Mouse (Mus musculus): ENCODE measurements around the gene Foxp3. TPM values are rescaled to one million over a fixed set of nuclear protein-coding genes. Genes with fewer than 3 reads are reported as not detected.
A peak's percentile ranks its signal among the peaks of the same experiment; 100 is the strongest.

Foxp3 gene
- polyA plus RNA-seq, 1 experiment: not detected

DNA sequence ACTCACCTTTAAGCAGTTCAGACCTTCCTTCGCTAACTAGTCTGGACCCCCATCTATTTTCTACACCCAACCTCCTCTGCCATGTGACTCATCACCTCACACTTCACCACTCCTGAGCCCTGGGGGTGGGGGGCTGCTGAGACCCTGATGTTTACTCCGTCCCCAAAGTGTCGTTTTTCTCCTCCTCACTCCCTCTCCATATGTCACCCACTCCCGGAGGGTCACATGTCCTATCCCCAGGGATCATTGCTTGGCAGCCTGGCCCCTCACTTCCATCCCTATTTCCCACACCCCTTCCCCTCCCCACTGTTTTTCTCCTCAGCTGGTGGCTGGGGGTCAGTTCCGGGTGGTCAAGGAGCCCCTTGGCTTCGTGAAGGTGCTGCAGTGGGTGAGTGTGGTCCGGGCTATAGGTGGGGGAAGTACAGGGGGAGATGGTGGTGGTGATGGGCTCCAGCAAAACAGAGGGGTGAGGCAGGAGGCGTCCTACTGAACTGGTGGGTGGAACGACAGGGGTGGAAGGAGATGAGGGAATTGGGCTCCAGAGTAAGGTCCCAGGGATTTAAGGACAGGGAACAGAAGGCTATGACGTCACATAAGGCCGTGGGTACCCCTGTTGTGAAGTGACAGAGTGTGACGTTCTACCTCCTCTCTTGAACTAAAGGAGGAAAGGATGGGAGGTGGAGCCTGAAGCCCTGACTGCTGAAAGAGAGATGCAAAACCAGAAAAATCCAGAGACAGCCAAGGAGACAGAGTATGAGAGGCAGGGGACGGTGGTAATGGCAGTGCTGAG lies 66.3 kb downstream of the Foxp3 start:
- WGBS: 23% methylated on average over 13 of the region's 13 CpGs

DNA sequence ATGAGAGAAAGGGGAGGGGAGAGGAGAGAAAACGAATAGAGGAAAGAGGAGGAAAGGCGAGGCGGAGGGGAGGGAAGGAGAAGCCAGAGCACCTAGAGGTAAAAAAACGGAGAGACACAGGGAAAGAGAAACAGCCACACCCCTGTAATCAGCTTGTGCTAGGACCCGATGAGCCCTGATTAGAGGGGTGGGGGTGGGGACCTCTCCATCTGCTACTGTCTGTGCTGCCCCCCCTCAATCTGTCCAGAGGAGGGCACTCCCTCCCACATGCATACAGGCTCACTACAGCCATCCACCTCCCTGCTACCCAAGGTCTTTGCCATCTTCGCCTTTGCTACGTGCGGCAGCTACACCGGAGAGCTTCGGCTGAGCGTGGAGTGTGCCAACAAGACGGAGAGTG lies 67.3 kb downstream of the Foxp3 start:
- Histone ChIP-seq H3K4me1 (ENCODE audit: control insufficient read depth, insufficient read depth, low read length) (peaks cover 23% of the 10 kb centered on the region), H3K27ac (ENCODE audit: insufficient read depth, low read depth, low read length) (no peak overlapping the region), H3K4me3 (ENCODE audit: insufficient read depth, low read depth, low read length) (peak overlapping the region; percentile 29)
- 37% methylated on average over 12 of the region's 12 CpGs for WGBS
- no peak for TF ChIP-seq CTCF (IDR thresholded peaks at IDR 0.05; ENCODE audit: insufficient read depth, low read depth, low read length)
- no peak for TF ChIP-seq POLR2A (IDR thresholded peaks at IDR 0.05; ENCODE audit: insufficient read depth, low read depth, low read length)

More for the DNA sequence above, 66.3 kb downstream of the Foxp3 start:
- Histone ChIP-seq H3K4me3 (ENCODE audit: insufficient read depth, low read depth, low read length) (peak overlapping the region; percentile 68), H3K27ac (ENCODE audit: insufficient read depth, low read depth, low read length) (peak overlapping the region; percentile 77), H3K4me1 (ENCODE audit: control insufficient read depth, insufficient read depth, low read length) (peaks cover 27% of the 10 kb centered on the region)
- TF ChIP-seq POLR2A (IDR thresholded peaks at IDR 0.05; ENCODE audit: insufficient read depth, low read depth, low read length): no peak

Other genes with a start within 250 kb of the Foxp3 start
- not detected in 2 replicates for gene Usp27x, start 197.8 kb upstream of the Foxp3 start, polyA plus RNA-seq (2012; ENCODE audit: insufficient read depth, insufficient read length, low replicate concordance, missing spikeins)
- gene Ppp1r3f, start 639 bp downstream of the Foxp3 start, polyA plus RNA-seq (2012; ENCODE audit: insufficient read depth, insufficient read length, low replicate concordance, missing spikeins): not detected in 2 replicates
- gene Ccdc22, start 31.9 kb downstream of the Foxp3 start, polyA plus RNA-seq (2012; ENCODE audit: insufficient read depth, insufficient read length, low replicate concordance, missing spikeins): not detected in 2 replicates
- not detected in 2 replicates for gene Cacna1f, start 33.4 kb downstream of the Foxp3 start, polyA plus RNA-seq (2012; ENCODE audit: insufficient read depth, insufficient read length, low replicate concordance, missing spikeins)
- 236 and 474 TPM in 2 replicates for gene Syp, start 64.8 kb downstream of the Foxp3 start, polyA plus RNA-seq (2012; ENCODE audit: insufficient read depth, insufficient read length, low replicate concordance, missing spikeins)
- gene Prickle3, start 83.6 kb downstream of the Foxp3 start, polyA plus RNA-seq (2012; ENCODE audit: insufficient read depth, insufficient read length, low replicate concordance, missing spikeins): not detected in 2 replicates
- gene Plp2, start 97.7 kb downstream of the Foxp3 start, polyA plus RNA-seq (2012; ENCODE audit: insufficient read depth, insufficient read length, low replicate concordance, missing spikeins): not detected in 2 replicates
- not detected in 2 replicates for gene Magix, start 107.6 kb downstream of the Foxp3 start, polyA plus RNA-seq (2012; ENCODE audit: insufficient read depth, insufficient read length, low replicate concordance, missing spikeins)
- gene Gpkow, start 123.5 kb downstream of the Foxp3 start, polyA plus RNA-seq (2012; ENCODE audit: insufficient read depth, insufficient read length, low replicate concordance, missing spikeins): not detected in 2 replicates
- not detected in 2 replicates for gene Wdr45, start 140.7 kb downstream of the Foxp3 start, polyA plus RNA-seq (2012; ENCODE audit: insufficient read depth, insufficient read length, low replicate concordance, missing spikeins)
- not detected in 2 replicates for gene Gm45208, start 148.6 kb downstream of the Foxp3 start, polyA plus RNA-seq (2012; ENCODE audit: insufficient read depth, insufficient read length, low replicate concordance, missing spikeins)
- not detected in 2 replicates for gene Praf2, start 154.8 kb downstream of the Foxp3 start, polyA plus RNA-seq (2012; ENCODE audit: insufficient read depth, insufficient read length, low replicate concordance, missing spikeins)
- gene Ccdc120, start 177.3 kb downstream of the Foxp3 start, polyA plus RNA-seq (2012; ENCODE audit: insufficient read depth, insufficient read length, low replicate concordance, missing spikeins): not detected in 2 replicates
- gene Tfe3, start 188.9 kb downstream of the Foxp3 start, polyA plus RNA-seq (2012; ENCODE audit: insufficient read depth, insufficient read length, low replicate concordance, missing spikeins): not detected in 2 replicates
- gene Gripap1, start 216.1 kb downstream of the Foxp3 start, polyA plus RNA-seq (2012; ENCODE audit: insufficient read depth, insufficient read length, low replicate concordance, missing spikeins): 96.6 TPM in 1 of 2 replicates, not detected in the other
- not detected in 2 replicates for gene Kcnd1, start 248.6 kb downstream of the Foxp3 start, polyA plus RNA-seq (2012; ENCODE audit: insufficient read depth, insufficient read length, low replicate concordance, missing spikeins)